Mouse (Mus musculus) brain, embryonic 14.5 days (tissue): ENCODE results near the gene Paqr9.

Source experiments
- CTCF ChIP-seq: fragments of 200-500 bp; IDR thresholded peaks from 2 replicates; pipeline ENCODE4 v1.5.1; 2012; ENCODE audit warnings: inconsistent platforms, mild to moderate bottlenecking, moderate library complexity, borderline replicate concordance; ENCODE audit not compliant: insufficient read depth, insufficient read length; ENCODE audit errors: extremely low read depth
- POLR2A ChIP-seq: fragments of 200-500 bp; IDR thresholded peaks from 2 replicates; pipeline ENCODE4 v1.6.1; 2012; ENCODE audit warnings: mild to moderate bottlenecking, inconsistent platforms, borderline replicate concordance; ENCODE audit not compliant: poor library complexity, insufficient read depth, insufficient read length, severe bottlenecking; ENCODE audit errors: extremely low read depth

GRCm38 (mm10) chr9:95564047-95564446 lies 4.6 kb downstream of the Paqr9 start:
- TF ChIP-seq POLR2A (no peak), CTCF (no peak)
